Mouse (Mus musculus): Measurements from ENCODE around the gene Kirrel2. TPM values are rescaled to one million over a fixed set of nuclear protein-coding genes. Genes with fewer than 3 reads are reported as not detected.
"Not testable (repeated sequence)": the region's sequence is repeated elsewhere in the genome, so short reads cannot be mapped to it uniquely, and the experiment has no call there.

Gene Kirrel2
- polyA plus RNA-seq (2014; fragmentation: Nextera tagmentation; extraction: Ambion mirVana), result 0.55 and 0.61 TPM in 2 replicates

DNA sequence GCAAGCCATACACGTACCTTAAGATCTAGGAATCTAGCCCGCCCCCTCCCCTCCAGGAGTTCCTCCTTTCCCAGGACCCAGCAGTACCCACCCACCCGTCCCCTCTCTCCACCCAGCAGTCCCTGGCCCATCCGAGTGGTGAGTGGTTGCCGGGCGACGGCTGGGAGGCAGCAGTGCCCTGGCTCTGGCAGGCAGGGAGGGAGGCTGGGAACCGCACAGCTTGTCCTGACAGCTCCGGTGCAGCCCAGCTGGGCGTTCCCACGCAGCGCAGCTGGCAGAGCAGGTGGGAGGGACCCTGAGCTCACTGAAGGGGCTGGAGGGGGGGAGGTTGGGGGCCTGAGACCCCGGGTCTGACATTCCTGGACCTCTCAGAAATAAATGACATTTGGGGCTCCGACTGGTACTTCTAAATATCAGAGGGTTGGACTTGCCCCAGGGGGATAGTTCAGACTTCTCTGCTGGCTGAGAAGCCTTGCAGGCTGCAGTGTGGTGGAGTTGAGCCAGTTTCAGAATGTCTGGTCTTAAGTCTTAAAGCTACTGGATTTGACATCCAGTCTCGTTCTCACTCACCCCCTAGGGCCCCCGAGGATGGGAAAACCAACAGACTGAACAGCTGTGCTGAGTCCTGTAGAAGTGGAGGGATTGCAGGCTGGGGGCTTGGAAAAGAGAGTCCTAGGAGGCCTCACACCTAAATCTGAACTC is at the start of gene Kirrel2, which contains the start of gene Nphs1:
TSS of gene Kirrel2 (minus strand) at position 62 of the 702 bp plus-strand sequence.
TSS of gene Nphs1 (plus strand) at position 687 of the 702 bp plus-strand sequence.
- DNase-seq (ENCODE audit: low spot score) (peak; percentile 74), ATAC-seq (replicated peaks; ENCODE audit: low FRiP score) (peak; percentile 69)
- Histone ChIP-seq H3K4me1 (replicated peaks; ENCODE audit: control insufficient read depth, insufficient read depth, low read length) (peaks cover 14% of the 10 kb centered on the region), H3K27ac (ENCODE audit: low read depth, low read length) (no peak within 1 kb of the TSS), H3K4me2 (ENCODE audit: low read depth, low read length, severe bottlenecking) (peak within 1 kb of the TSS; percentile 38), H3K27me3 (ENCODE audit: control insufficient read depth, insufficient read depth, low read length) (peaks cover 85% of the 10 kb centered on the region), H3K9me3 (ENCODE audit: control insufficient read depth, low read length) (no peaks in the 10 kb centered on the region), H3K4me3 (ENCODE audit: low read depth, low read length) (peak within 1 kb of the TSS; percentile 23), H3K9ac (ENCODE audit: low read length) (peak within 1 kb of the TSS; percentile 31; the same call in 1 of the 2 replicates), H3K36me3 (ENCODE audit: control insufficient read depth, insufficient read depth, low read length) (no peaks in the 10 kb centered on the region)
- 2% methylated on average over 16 of the region's 16 CpGs for WGBS

DNA sequence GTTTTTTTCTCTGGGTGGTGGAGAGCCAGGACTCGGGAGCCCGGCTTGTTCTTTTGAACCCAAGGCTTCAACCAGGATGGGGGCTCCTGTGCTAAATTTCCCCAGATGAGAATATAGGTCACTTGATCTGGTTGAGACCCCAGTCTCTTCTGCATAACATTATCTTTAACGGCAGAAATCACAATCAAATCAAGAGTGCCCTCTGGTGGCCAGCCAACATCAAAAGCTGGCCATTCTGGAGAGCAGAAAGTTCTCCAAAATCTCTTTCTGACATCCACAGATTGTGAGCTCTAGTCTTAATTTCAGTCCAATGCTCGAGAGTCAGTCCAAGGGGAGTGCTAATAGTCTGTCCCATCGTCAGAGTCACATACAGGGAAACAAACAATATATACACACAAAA is 43.7 kb upstream of the Kirrel2 start:
- not testable (repeated sequence) for ATAC-seq (replicated peaks; ENCODE audit: low FRiP score); H3K27ac ChIP-seq (ENCODE audit: low read depth, low read length); DNase-seq (ENCODE audit: low spot score); H3K4me1 ChIP-seq (replicated peaks; ENCODE audit: control insufficient read depth, insufficient read depth, low read length); H3K27me3 ChIP-seq (ENCODE audit: control insufficient read depth, insufficient read depth, low read length); H3K9ac ChIP-seq (ENCODE audit: low read length); H3K36me3 ChIP-seq (ENCODE audit: control insufficient read depth, insufficient read depth, low read length); H3K9me3 ChIP-seq (ENCODE audit: control insufficient read depth, low read length); H3K4me3 ChIP-seq (ENCODE audit: low read depth, low read length); H3K4me2 ChIP-seq (ENCODE audit: low read depth, low read length, severe bottlenecking)
- 70% methylated on average over 5 of the region's 5 CpGs for WGBS

DNA sequence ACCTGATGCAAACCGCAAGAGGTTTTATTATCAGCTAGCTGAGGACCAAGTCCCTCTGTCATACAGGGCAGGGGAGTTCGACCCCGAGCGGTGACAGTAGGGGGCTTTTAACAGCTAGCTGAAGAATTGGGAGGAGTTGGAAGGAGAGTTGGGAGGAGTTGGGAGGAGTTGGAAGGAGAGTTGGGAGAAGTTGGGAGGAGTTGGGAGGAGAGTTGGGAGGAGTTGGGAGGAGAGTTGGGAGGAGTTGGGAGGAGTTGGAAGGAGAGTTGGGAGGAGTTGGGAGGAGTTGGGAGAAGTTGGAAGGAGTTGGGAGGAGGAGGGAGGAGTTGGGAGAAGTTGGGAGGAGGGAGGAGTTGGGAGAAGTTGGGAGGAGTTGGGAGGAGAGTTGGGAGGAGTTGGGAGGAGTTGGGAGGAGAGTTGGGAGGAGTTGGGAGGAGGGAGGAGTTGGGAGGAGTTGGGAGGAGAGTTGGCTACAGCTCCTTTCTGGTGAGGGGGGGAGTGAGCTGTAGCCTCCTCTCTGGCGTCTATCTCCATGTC is 38.1 kb upstream of the Kirrel2 start:
- not testable (repeated sequence) for H3K9ac ChIP-seq (ENCODE audit: low read length); H3K4me2 ChIP-seq (ENCODE audit: low read depth, low read length, severe bottlenecking); H3K27me3 ChIP-seq (ENCODE audit: control insufficient read depth, insufficient read depth, low read length); H3K4me1 ChIP-seq (replicated peaks; ENCODE audit: control insufficient read depth, insufficient read depth, low read length); H3K4me3 ChIP-seq (ENCODE audit: low read depth, low read length); DNase-seq (ENCODE audit: low spot score); H3K36me3 ChIP-seq (ENCODE audit: control insufficient read depth, insufficient read depth, low read length); H3K27ac ChIP-seq (ENCODE audit: low read depth, low read length); ATAC-seq (replicated peaks; ENCODE audit: low FRiP score); H3K9me3 ChIP-seq (ENCODE audit: control insufficient read depth, low read length)
- 67% methylated on average over 4 of the region's 5 CpGs for WGBS

DNA sequence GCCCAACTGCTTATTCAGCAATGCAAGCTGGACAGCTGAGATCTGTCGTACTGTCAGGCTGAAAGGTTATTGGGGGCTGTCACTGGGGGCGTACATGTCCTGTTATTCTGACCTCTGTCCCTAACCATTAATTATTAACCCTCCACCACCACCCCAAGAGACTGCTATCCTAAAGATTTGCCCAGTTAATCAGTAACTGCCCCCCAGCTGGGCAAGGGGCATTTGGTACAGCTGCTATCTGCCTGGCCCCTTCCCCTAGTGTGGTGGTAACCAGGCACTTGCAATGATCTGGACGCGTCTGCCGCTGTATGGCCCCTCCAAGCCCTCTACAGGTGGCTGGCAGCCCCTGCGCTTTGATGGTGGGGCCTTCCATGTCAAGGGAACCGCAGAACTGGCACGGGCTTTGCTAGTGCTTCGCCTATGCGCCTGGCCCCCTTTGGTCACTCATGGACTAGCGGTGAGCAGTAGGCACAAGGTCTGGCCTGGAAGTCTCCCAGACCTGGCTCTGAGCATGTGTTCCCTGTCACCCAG is 36.0 kb upstream of the Kirrel2 start, which contains the start of gene Prodh2:
TSS of gene Prodh2 (plus strand) at position 222 of the 531 bp plus-strand sequence.
- no peak within 1 kb of the TSS for H3K4me2 ChIP-seq (ENCODE audit: low read depth, low read length, severe bottlenecking)
- WGBS, result 56% methylated on average over 11 of the region's 11 CpGs
- H3K9me3 ChIP-seq (ENCODE audit: control insufficient read depth, low read length), result no peaks in the 10 kb centered on the region
- no peak for DNase-seq (ENCODE audit: low spot score)
- no peak for ATAC-seq (replicated peaks; ENCODE audit: low FRiP score)
- no peak within 1 kb of the TSS for H3K27ac ChIP-seq (ENCODE audit: low read depth, low read length)
- H3K36me3 ChIP-seq (ENCODE audit: control insufficient read depth, insufficient read depth, low read length), result no peaks in the 10 kb centered on the region
- no peak within 1 kb of the TSS for H3K4me3 ChIP-seq (ENCODE audit: low read depth, low read length)
- no peak within 1 kb of the TSS for H3K9ac ChIP-seq (ENCODE audit: low read length)
- no peaks in the 10 kb centered on the region for H3K27me3 ChIP-seq (ENCODE audit: control insufficient read depth, insufficient read depth, low read length)
- H3K4me1 ChIP-seq (replicated peaks; ENCODE audit: control insufficient read depth, insufficient read depth, low read length), result no peaks in the 10 kb centered on the region

DNA sequence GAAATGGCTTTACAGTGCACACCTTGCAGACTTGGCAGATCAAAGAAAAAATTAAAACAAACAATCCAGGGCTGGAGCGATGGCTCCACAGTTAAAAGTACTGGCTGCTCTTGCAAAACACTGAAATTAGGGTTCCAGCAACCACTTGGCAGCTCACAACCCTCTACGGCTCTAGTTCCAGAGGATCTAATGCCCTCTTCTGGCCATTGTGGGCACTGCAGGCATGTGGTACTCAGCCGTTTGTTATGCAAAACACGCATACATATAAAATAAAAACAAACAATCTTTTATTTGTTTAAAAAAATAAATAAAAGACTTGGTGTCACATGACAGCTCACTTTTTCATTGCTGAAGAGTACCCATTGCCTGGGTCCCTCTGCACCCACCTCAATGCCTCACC is 35.3 kb upstream of the Kirrel2 start:
- Histone ChIP-seq H3K27ac (ENCODE audit: low read depth, low read length) (no peak overlapping the region), H3K4me1 (replicated peaks; ENCODE audit: control insufficient read depth, insufficient read depth, low read length) (no peaks in the 10 kb centered on the region), H3K9ac (ENCODE audit: low read length) (no peak overlapping the region), H3K4me3 (ENCODE audit: low read depth, low read length) (no peak overlapping the region), H3K27me3 (ENCODE audit: control insufficient read depth, insufficient read depth, low read length) (no peaks in the 10 kb centered on the region), H3K9me3 (ENCODE audit: control insufficient read depth, low read length) (no peaks in the 10 kb centered on the region), H3K4me2 (ENCODE audit: low read depth, low read length, severe bottlenecking) (no peak overlapping the region), H3K36me3 (ENCODE audit: control insufficient read depth, insufficient read depth, low read length) (no peaks in the 10 kb centered on the region)
- 16% methylated on average over 4 of the region's 4 CpGs for WGBS
- ATAC-seq (replicated peaks; ENCODE audit: low FRiP score) (no peak), DNase-seq (ENCODE audit: low spot score) (peak; percentile 85)

DNA sequence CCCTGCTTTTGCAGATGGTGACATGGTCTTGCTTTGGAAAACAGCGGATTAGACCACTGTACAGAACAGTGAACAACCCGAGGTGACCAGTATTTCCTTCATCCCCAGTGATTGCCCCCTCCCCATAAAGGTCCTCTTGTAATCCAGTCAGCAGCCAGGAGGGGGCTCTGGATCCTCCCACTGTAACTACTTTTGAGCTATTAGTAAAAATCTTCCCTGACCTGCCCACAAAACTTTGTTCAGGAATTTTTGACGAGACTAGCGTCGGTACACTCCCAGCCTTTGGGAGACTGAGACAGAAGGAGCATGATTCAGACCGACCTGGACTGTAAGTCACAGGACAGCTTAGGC is 33.4 kb upstream of the Kirrel2 start:
- WGBS, result 18% methylated on average over 6 of the region's 6 CpGs

DNA sequence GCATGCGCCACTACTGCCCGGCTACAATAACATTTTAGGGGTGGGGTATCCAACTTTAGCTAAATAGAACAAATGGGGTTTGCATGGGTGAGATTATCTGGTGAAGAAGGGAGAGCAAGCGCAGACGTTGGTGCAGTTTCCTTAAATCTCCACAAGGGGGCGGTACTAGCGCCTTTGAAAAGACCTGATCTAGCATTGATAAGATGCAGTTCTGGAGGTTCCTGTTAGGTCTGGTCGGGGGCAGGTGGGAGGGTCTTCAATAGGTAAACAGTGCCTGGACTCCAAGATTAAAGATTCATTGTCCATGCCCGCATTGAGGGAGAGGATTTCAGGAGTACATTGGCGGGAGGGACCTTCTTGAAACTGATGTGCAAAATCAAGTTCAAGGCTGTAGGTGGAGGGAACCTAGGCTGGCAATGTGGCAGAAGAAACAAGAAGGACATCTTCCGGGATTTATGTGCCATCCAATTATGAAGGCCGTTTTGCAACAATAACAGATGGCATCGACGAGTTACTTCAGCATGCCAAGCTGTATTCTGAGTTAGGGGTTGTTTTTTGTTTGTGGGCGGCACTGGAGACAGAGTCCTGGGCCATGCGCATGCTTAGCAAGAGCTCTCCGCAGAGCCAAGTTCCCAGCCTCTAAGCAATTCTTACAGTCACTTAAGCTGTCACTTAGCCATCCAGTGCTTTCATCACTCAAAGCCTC is 32.9 kb upstream of the Kirrel2 start:
- no peak overlapping the region for H3K4me2 ChIP-seq (ENCODE audit: low read depth, low read length, severe bottlenecking)
- H3K4me3 ChIP-seq (ENCODE audit: low read depth, low read length), result no peak overlapping the region
- 34% methylated on average over 16 of the region's 16 CpGs for WGBS
- H3K27ac ChIP-seq (ENCODE audit: low read depth, low read length), result no peak overlapping the region
- no peak overlapping the region for H3K9ac ChIP-seq (ENCODE audit: low read length)
- DNase-seq (ENCODE audit: low spot score), result peak; percentile 68
- no peaks in the 10 kb centered on the region for H3K36me3 ChIP-seq (ENCODE audit: control insufficient read depth, insufficient read depth, low read length)
- H3K27me3 ChIP-seq (ENCODE audit: control insufficient read depth, insufficient read depth, low read length), result no peaks in the 10 kb centered on the region
- ATAC-seq (replicated peaks; ENCODE audit: low FRiP score), result no peak
- no peaks in the 10 kb centered on the region for H3K4me1 ChIP-seq (replicated peaks; ENCODE audit: control insufficient read depth, insufficient read depth, low read length)
- H3K9me3 ChIP-seq (ENCODE audit: control insufficient read depth, low read length), result no peaks in the 10 kb centered on the region

More for the DNA sequence above, 33.4 kb upstream of the Kirrel2 start:
- Histone ChIP-seq H3K27me3 (ENCODE audit: control insufficient read depth, insufficient read depth, low read length) (no peaks in the 10 kb centered on the region), H3K4me1 (replicated peaks; ENCODE audit: control insufficient read depth, insufficient read depth, low read length) (no peaks in the 10 kb centered on the region), H3K4me2 (ENCODE audit: low read depth, low read length, severe bottlenecking) (no peak overlapping the region), H3K9me3 (ENCODE audit: control insufficient read depth, low read length) (no peaks in the 10 kb centered on the region), H3K27ac (ENCODE audit: low read depth, low read length) (no peak overlapping the region), H3K9ac (ENCODE audit: low read length) (no peak overlapping the region), H3K4me3 (ENCODE audit: low read depth, low read length) (no peak overlapping the region), H3K36me3 (ENCODE audit: control insufficient read depth, insufficient read depth, low read length) (no peaks in the 10 kb centered on the region)
- no peak for DNase-seq (ENCODE audit: low spot score)
- no peak for ATAC-seq (replicated peaks; ENCODE audit: low FRiP score)

DNA sequence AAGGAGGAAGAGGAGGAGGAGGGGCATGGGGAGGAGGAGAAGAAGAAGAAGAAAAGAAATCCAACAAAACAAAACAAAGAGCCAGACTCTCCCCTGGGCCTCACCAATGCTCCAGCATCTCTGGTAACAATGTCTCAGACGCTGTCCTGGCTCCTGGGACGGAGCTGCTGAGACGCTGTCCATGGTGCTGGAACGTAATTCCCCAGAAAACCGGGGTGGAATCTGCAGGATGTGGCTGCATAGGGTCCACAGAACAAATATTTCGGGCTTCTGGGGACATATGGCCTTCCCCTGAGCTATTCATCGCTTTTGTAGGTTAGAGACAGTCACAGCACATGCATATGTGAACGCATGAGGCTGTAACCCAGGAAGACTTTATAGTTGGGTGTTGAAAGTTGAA is 26.8 kb upstream of the Kirrel2 start:
- H3K9ac ChIP-seq (ENCODE audit: low read length), result no peak overlapping the region
- H3K36me3 ChIP-seq (ENCODE audit: control insufficient read depth, insufficient read depth, low read length), result no peaks in the 10 kb centered on the region
- no peaks in the 10 kb centered on the region for H3K4me1 ChIP-seq (replicated peaks; ENCODE audit: control insufficient read depth, insufficient read depth, low read length)
- H3K9me3 ChIP-seq (ENCODE audit: control insufficient read depth, low read length), result no peaks in the 10 kb centered on the region
- DNase-seq (ENCODE audit: low spot score) (peak; percentile 79), ATAC-seq (replicated peaks; ENCODE audit: low FRiP score) (no peak)
- WGBS, result 17% methylated on average over 8 of the region's 8 CpGs
- no peak overlapping the region for H3K4me3 ChIP-seq (ENCODE audit: low read depth, low read length)
- H3K27me3 ChIP-seq (ENCODE audit: control insufficient read depth, insufficient read depth, low read length), result no peaks in the 10 kb centered on the region
- H3K4me2 ChIP-seq (ENCODE audit: low read depth, low read length, severe bottlenecking), result no peak overlapping the region
- H3K27ac ChIP-seq (ENCODE audit: low read depth, low read length), result no peak overlapping the region
